Mouse (Mus musculus) embryonic fibroblast, embryonic 13.5 days (primary cell): ENCODE measurements around the gene Clns1a. TPM values are rescaled to one million over a fixed set of nuclear protein-coding genes. Genes with fewer than 3 reads are reported as not detected.

ENCODE experiments used
- H3K27ac ChIP-seq: 2 replicates; pipeline ENCODE4 v1.5.1; 2012; ENCODE audit warnings: low read length, control low read depth, inconsistent platforms; ENCODE audit not compliant: insufficient read depth
- H3K4me1 ChIP-seq: 2 replicates; pipeline ENCODE4 v1.6.1; 2011; ENCODE audit warnings: low read length; ENCODE audit not compliant: control insufficient read depth, insufficient read depth
- H3K4me3 ChIP-seq: 2 replicates; pipeline ENCODE4 v1.5.1; 2011; ENCODE audit warnings: mild to moderate bottlenecking, control low read depth, low read length; ENCODE audit not compliant: insufficient read depth
- CTCF ChIP-seq: IDR thresholded peaks from 2 replicates; pipeline ENCODE4 v1.5.1; 2011; ENCODE audit warnings: mild to moderate bottlenecking, control low read depth, low read length, moderate library complexity, borderline replicate concordance; ENCODE audit not compliant: insufficient read depth
- POLR2A ChIP-seq: IDR thresholded peaks from 2 replicates; pipeline ENCODE4 v1.6.1; 2011; ENCODE audit warnings: low read depth, mild to moderate bottlenecking, control low read depth, low read length, moderate library complexity
- polyA plus RNA-seq: library from polyadenylated mRNA; stranded (reverse); fragments of >200 nt; gene quantifications from 2 replicates; pipeline ENCODE4 v1.2.4, GENCODE M21; 2011; ENCODE audit warnings: low read depth; ENCODE audit not compliant: missing spikeins, insufficient read length

Gene Clns1a
- polyA plus RNA-seq, 1 experiment = 97.2 TPM

DNA sequence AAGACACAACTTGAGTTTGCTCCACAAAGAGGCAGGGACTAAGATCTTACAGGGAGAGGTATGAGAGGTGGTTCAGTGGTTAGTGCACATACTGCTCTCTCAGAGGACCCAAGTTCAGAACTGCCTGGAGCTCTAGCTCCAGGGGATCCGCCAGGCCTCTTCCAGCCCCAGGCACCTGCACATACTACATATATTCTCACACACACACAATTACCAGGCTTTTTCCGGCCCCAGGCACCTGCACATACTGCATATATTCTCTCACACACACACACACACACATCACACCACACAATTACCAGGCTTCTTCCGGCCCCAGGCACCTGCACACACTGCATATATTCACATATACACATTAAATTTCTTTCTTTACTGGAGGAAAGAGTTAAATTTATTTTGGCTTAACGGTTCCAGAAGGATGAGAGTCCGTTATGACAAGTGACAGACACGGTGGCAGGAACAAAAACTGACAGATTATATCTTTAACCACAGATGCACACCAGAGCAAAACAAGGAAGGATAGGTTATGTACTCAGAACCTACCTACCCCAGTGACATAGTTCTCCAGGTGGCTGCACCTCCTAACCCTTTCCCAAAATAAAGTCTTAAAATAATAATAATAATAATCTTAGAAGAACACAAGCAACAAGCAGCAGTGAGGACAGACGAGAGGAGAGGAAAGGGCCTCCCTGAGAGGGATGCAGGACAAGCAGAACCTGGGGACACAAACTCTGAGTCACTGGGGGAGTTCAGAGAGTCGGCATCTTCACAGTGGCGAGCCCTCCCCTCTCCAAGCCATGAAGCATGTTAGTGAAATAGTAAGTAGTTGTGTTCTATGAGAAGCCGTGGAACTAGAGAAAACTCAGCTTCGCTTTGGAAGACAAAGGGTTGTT is 27.5 kb downstream of the Clns1a start:
- TF ChIP-seq POLR2A (no peak), CTCF (no peak)
- no peaks in the 10 kb centered on the region for H3K4me1 ChIP-seq
- no peak overlapping the region for H3K4me3 ChIP-seq
- H3K27ac ChIP-seq = no peak overlapping the region

DNA sequence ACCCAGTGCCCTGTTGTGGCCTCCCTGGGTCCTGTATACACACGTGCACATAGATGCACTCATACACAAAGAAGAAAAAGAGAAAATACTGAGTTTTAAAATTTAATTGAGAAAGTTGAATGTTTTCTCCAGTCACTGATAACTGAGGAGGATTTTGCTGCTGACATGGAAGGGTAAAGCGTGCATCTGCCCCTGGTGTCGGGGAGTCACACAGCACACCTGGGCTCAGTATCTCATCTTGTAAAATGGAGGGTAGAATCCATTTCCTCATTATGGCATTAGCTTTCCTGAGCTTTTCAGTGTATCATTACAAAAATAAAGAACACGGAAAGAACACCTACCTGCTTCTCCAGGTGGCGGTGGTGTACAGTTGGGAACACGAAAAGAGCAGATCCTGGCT is 29.0 kb downstream of the Clns1a start:
- Histone ChIP-seq H3K4me3 (no peak overlapping the region), H3K4me1 (no peaks in the 10 kb centered on the region), H3K27ac (no peak overlapping the region)
- no peak for TF ChIP-seq CTCF

DNA sequence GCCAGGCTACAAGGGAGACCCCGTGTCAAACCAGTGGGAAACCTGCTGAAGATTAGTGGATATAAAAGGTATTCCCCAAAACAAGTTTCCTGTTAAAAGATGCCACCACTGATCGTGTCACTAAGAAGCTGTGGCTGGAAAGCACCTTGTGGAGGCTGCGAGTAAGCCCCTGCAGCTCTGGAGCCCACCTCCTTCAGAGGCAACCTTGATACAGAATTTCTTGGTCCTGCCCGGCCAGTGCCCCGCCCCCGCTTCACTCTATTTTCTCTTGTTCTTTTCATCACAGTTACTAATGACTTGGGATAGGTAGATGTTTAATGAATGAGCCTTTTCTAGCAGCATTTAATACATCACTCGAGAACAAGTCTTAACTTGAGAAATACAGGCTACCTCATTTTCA is 29.6 kb downstream of the Clns1a start:
- no peak overlapping the region for H3K4me3 ChIP-seq
- TF ChIP-seq CTCF (no peak), POLR2A (no peak)
- no peak overlapping the region for H3K27ac ChIP-seq
- H3K4me1 ChIP-seq = no peaks in the 10 kb centered on the region

DNA sequence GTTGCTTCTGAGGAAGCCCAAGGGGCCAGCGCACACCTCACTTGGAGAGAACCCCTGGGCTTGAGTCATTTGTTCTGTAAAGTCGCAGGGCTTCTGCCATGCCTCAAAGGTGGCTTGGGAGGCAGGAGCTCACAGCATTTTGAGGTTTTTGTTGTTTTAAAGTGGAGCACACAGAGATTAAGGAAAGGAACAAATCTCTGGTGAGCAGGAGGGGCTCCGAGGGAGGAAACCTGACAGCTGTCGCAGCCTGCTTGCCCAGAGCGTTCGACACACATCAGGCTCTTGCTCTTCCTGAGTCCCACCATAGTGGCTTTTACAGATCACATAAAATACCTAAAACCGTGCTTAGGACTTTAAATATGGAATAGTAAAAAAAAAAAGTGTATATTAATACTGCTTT is 30.3 kb downstream of the Clns1a start:
- Histone ChIP-seq H3K4me1 (no peaks in the 10 kb centered on the region), H3K4me3 (no peak overlapping the region), H3K27ac (no peak overlapping the region)
- no peak for TF ChIP-seq CTCF
- TF ChIP-seq POLR2A = no peak

DNA sequence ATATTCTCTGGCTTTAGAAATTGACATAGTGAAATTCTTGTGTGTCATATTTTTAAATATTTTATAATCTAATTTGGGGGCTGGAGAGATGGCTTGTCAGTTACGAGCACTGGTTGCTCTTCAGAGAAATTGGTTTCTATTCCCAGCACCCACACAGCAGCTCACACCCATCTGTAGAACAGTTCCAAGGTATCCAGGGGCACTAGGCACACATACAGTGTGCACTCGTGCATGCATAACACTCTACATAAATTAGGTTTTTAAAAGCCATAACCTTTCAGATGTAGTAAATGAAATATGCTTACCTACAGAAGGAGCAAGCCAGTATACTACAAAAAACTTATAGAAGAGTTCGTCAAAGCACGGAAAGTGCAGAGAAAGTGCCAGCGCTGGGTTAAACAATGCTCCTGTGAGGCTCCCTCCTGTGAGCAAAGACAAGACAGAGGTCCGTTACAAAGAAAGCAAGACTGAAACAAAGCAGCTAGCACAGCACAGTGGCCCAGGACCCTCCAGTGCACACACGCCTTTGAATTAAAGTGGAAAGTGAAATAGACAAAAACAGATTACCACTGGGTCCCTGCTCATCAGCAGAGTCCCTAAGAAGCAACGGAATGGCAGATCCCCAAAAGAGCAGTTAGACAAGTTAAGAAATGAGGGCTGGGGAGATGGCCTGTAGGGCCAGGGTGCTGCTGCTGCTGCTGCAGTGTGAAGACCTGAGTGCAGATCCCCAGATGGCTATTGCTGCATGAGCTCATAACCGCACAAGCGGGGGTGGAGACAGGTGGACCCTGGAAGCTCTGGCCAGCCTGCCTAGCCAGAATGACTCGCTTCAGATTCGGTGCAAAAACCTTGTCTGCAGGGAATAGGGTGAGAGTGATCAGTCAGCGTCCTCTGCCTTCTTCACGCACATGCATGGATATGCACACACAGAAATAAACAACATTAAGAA is 32.5 kb downstream of the Clns1a start:
- Histone ChIP-seq H3K27ac (no peak overlapping the region), H3K4me3 (no peak overlapping the region), H3K4me1 (no peaks in the 10 kb centered on the region)
- TF ChIP-seq POLR2A (no peak), CTCF (no peak)

DNA sequence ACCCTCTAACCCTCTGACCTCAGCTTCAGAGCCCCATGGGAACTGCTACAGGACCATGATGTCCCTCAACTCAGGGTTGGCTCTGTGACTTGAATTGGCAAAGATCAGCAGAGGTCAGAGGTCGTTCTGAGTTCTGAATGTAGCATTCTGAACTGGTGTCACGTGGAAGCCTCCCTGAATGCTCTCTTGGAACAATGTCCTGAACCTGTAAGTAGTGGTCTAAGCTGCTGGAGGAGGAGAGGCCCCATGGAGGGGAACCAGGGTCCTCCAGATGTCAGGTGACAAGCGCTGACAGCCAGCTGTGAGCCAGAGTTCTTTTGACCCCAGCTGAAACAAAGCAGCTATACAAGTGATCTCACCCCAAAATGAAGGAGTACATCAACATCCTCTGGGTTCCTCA is 34.0 kb downstream of the Clns1a start:
- H3K4me1 ChIP-seq = no peaks in the 10 kb centered on the region
- H3K27ac ChIP-seq = no peak overlapping the region
- TF ChIP-seq CTCF = no peak
- no peak for TF ChIP-seq POLR2A

DNA sequence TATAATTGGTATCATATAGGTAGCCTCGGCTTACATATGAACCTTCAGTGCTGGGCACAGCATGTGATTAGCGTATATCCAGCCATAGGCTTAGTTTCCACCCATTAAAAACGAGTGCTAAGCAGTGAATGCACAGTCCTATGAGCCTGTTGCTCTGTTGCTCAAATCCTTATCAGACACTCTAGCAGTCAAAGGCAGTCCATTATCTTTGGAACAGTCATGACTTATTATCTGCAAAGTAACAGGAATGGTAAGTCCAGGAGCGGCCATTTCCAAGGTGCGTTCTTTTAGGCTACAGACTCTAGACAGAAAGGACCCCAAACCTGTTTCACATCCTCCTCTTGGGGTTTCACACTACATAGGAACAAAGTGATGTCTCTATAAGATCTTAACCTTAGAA is 37.2 kb downstream of the Clns1a start:
- no peak for TF ChIP-seq POLR2A
- no peak for TF ChIP-seq CTCF
- Histone ChIP-seq H3K27ac (no peak overlapping the region), H3K4me3 (no peak overlapping the region), H3K4me1 (no peaks in the 10 kb centered on the region)

More for the DNA sequence above, 34.0 kb downstream of the Clns1a start:
- H3K4me3 ChIP-seq = no peak overlapping the region

DNA sequence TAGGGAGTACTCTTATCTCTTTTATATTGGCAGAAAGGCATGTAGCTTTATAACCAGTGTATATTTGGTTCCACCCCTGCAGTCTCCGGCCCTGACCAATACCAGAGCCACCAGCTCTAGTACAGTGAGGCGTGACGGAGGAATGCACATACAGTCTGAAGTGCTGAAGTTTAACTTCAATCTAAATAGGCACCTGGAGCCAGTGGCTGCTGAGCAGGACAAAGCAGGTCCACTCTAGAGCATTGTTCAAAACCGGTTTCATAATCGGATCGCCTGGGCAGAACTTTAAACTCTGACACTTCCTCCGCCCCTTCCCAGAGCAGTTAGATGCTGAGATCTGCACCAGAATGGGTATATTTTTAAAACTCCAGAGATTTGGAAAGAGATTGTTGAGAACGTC is 38.6 kb downstream of the Clns1a start:
- Histone ChIP-seq H3K4me3 (no peak overlapping the region), H3K27ac (no peak overlapping the region), H3K4me1 (no peaks in the 10 kb centered on the region)
- TF ChIP-seq CTCF (no peak), POLR2A (no peak)

DNA sequence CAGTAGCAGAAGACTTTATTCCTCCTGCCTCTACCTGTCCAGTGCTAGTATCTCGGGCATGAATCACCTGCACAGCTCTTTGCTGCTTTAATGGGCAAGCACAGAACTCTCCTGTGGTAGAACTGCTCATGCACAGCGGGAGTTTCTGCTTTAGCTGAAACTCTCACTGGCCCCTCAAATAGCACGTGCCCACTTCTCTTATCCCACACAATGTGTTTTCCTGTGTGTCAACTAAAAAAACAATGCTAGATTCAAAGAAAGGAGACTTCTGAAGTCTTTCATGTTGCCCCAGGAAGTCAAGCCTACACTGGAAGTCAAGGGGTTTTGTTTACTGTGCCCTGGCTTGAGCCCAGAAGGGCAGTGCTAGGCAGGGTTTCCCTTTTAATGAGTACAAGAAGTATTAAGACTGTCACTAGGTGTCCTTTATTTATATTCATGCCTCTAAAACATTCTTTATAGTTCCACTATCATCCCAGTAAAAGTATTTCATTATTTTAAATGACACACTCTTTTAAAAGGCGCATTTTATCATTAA is 39.5 kb downstream of the Clns1a start:
- no peak for TF ChIP-seq CTCF
- no peak for TF ChIP-seq POLR2A
- Histone ChIP-seq H3K4me3 (no peak overlapping the region), H3K4me1 (no peaks in the 10 kb centered on the region), H3K27ac (no peak overlapping the region)
